Mouse (Mus musculus): ENCODE data around the gene Rpp40. TPM values are rescaled to one million over a fixed set of nuclear protein-coding genes. Genes with fewer than 3 reads are reported as not detected.

Rpp40 gene
- polyA plus RNA-seq, 1 experiment from 2014 or later: 6.8 TPM

GRCm38 (mm10) chr13:35905378-35905777, 781 bp downstream of the Rpp40 start:
- no peak overlapping the region for H3K27ac ChIP-seq (ENCODE audit: low read length)
- peak overlapping the region; percentile 59 for H3K4me3 ChIP-seq (ENCODE audit: low read depth, low read length)
- under 1% methylated on average over 13 of the region's 13 CpGs for WGBS
- H3K27me3 ChIP-seq (ENCODE audit: control insufficient read depth, insufficient read depth, low read depth, low read length): no peaks in the 10 kb centered on the region
- H3K4me2 ChIP-seq (ENCODE audit: low read length): peak overlapping the region; percentile 84
- H3K9me3 ChIP-seq (replicated peaks; ENCODE audit: control insufficient read depth, low read length, poor library complexity, severe bottlenecking): no peaks in the 10 kb centered on the region
- H3K9ac ChIP-seq (ENCODE audit: low read depth, low read length): peak overlapping the region; percentile 64
- H3K36me3 ChIP-seq (ENCODE audit: control insufficient read depth, insufficient read depth, low read length): no peaks in the 10 kb centered on the region
- peak; percentile 0; the same call in 1 of the 2 replicates for ATAC-seq
- no peaks in the 10 kb centered on the region for H3K4me1 ChIP-seq (ENCODE audit: control insufficient read depth, insufficient read depth, low read length)

GRCm38 (mm10) chr13:35892866-35893265, 13.3 kb downstream of the Rpp40 start:
- no peak for ATAC-seq
- no peak overlapping the region for H3K4me3 ChIP-seq (ENCODE audit: low read depth, low read length)
- no peaks in the 10 kb centered on the region for H3K27me3 ChIP-seq (ENCODE audit: control insufficient read depth, insufficient read depth, low read depth, low read length)
- no peak overlapping the region for H3K27ac ChIP-seq (ENCODE audit: low read length)
- H3K9me3 ChIP-seq (replicated peaks; ENCODE audit: control insufficient read depth, low read length, poor library complexity, severe bottlenecking): peaks cover 9% of the 10 kb centered on the region; the same call in 1 of the 2 replicates
- peaks cover 3% of the 10 kb centered on the region; the same call in 1 of the 2 replicates for H3K36me3 ChIP-seq (ENCODE audit: control insufficient read depth, insufficient read depth, low read length)
- H3K4me1 ChIP-seq (ENCODE audit: control insufficient read depth, insufficient read depth, low read length): no peaks in the 10 kb centered on the region
- no peak overlapping the region for H3K4me2 ChIP-seq (ENCODE audit: low read length)
- H3K9ac ChIP-seq (ENCODE audit: low read depth, low read length): no peak overlapping the region
- WGBS: 95% methylated on average over 3 of the region's 3 CpGs

- Histone ChIP-seq H3K9me3 (replicated peaks; ENCODE audit: control insufficient read depth, low read length, poor library complexity, severe bottlenecking) (peaks cover 5% of the 10 kb centered on the region; the same call in 1 of the 2 replicates), H3K27ac (ENCODE audit: low read length) (no peak overlapping the region), H3K4me3 (ENCODE audit: low read depth, low read length) (no peak overlapping the region), H3K9ac (ENCODE audit: low read depth, low read length) (no peak overlapping the region), H3K4me1 (ENCODE audit: control insufficient read depth, insufficient read depth, low read length) (no peaks in the 10 kb centered on the region), H3K27me3 (ENCODE audit: control insufficient read depth, insufficient read depth, low read depth, low read length) (no peaks in the 10 kb centered on the region), H3K36me3 (ENCODE audit: control insufficient read depth, insufficient read depth, low read length) (no peaks in the 10 kb centered on the region), H3K4me2 (ENCODE audit: low read length) (no peak overlapping the region)
- 38% methylated on average over 15 of the region's 15 CpGs for WGBS
- no peak for ATAC-seq
Observed at GRCm38 (mm10) chr13:35886121-35886725, 19.9 kb downstream of the Rpp40 start.

GRCm38 (mm10) chr13:35880555-35881046, 25.6 kb downstream of the Rpp40 start:
- no peaks in the 10 kb centered on the region for H3K27me3 ChIP-seq (ENCODE audit: control insufficient read depth, insufficient read depth, low read depth, low read length)
- no peaks in the 10 kb centered on the region for H3K4me1 ChIP-seq (ENCODE audit: control insufficient read depth, insufficient read depth, low read length)
- no peaks in the 10 kb centered on the region for H3K9me3 ChIP-seq (replicated peaks; ENCODE audit: control insufficient read depth, low read length, poor library complexity, severe bottlenecking)
- H3K36me3 ChIP-seq (ENCODE audit: control insufficient read depth, insufficient read depth, low read length): no peaks in the 10 kb centered on the region
- ATAC-seq: peak; percentile 64; the same call in 1 of the 2 replicates
- H3K9ac ChIP-seq (ENCODE audit: low read depth, low read length): no peak overlapping the region
- no peak overlapping the region for H3K27ac ChIP-seq (ENCODE audit: low read length)
- H3K4me3 ChIP-seq (ENCODE audit: low read depth, low read length): no peak overlapping the region
- WGBS: 63% methylated on average over 6 of the region's 6 CpGs
- H3K4me2 ChIP-seq (ENCODE audit: low read length): no peak overlapping the region

- Histone ChIP-seq H3K9ac (ENCODE audit: low read depth, low read length) (no peak overlapping the region), H3K4me1 (ENCODE audit: control insufficient read depth, insufficient read depth, low read length) (no peaks in the 10 kb centered on the region), H3K9me3 (replicated peaks; ENCODE audit: control insufficient read depth, low read length, poor library complexity, severe bottlenecking) (no peaks in the 10 kb centered on the region), H3K27ac (ENCODE audit: low read length) (no peak overlapping the region), H3K4me3 (ENCODE audit: low read depth, low read length) (no peak overlapping the region), H3K36me3 (ENCODE audit: control insufficient read depth, insufficient read depth, low read length) (no peaks in the 10 kb centered on the region), H3K27me3 (ENCODE audit: control insufficient read depth, insufficient read depth, low read depth, low read length) (no peaks in the 10 kb centered on the region), H3K4me2 (ENCODE audit: low read length) (no peak overlapping the region)
- WGBS: 80% methylated on average over 5 of the region's 5 CpGs
- ATAC-seq: no peak
Observed at GRCm38 (mm10) chr13:35879519-35879918, 26.6 kb downstream of the Rpp40 start.

GRCm38 (mm10) chr13:35879068-35879467, 27.1 kb downstream of the Rpp40 start:
- no peaks in the 10 kb centered on the region for H3K36me3 ChIP-seq (ENCODE audit: control insufficient read depth, insufficient read depth, low read length)
- no peak overlapping the region for H3K4me2 ChIP-seq (ENCODE audit: low read length)
- no peak overlapping the region for H3K9ac ChIP-seq (ENCODE audit: low read depth, low read length)
- no peaks in the 10 kb centered on the region for H3K9me3 ChIP-seq (replicated peaks; ENCODE audit: control insufficient read depth, low read length, poor library complexity, severe bottlenecking)
- H3K4me1 ChIP-seq (ENCODE audit: control insufficient read depth, insufficient read depth, low read length): no peaks in the 10 kb centered on the region
- 0 out of 2 replicates have a peak, but pooled peaks have one; percentile 39 for ATAC-seq
- H3K4me3 ChIP-seq (ENCODE audit: low read depth, low read length): no peak overlapping the region
- H3K27ac ChIP-seq (ENCODE audit: low read length): no peak overlapping the region
- H3K27me3 ChIP-seq (ENCODE audit: control insufficient read depth, insufficient read depth, low read depth, low read length): no peaks in the 10 kb centered on the region
- 45% methylated on average over 5 of the region's 5 CpGs for WGBS

GRCm38 (mm10) chr13:35878282-35878681, 27.9 kb downstream of the Rpp40 start:
- Histone ChIP-seq H3K9me3 (replicated peaks; ENCODE audit: control insufficient read depth, low read length, poor library complexity, severe bottlenecking) (no peaks in the 10 kb centered on the region), H3K27me3 (ENCODE audit: control insufficient read depth, insufficient read depth, low read depth, low read length) (no peaks in the 10 kb centered on the region), H3K9ac (ENCODE audit: low read depth, low read length) (no peak overlapping the region), H3K36me3 (ENCODE audit: control insufficient read depth, insufficient read depth, low read length) (no peaks in the 10 kb centered on the region), H3K4me1 (ENCODE audit: control insufficient read depth, insufficient read depth, low read length) (no peaks in the 10 kb centered on the region), H3K27ac (ENCODE audit: low read length) (no peak overlapping the region), H3K4me2 (ENCODE audit: low read length) (no peak overlapping the region), H3K4me3 (ENCODE audit: low read depth, low read length) (no peak overlapping the region)
- WGBS: 53% methylated on average over 1 of the region's 1 CpGs
- ATAC-seq: no peak

- no peak overlapping the region for H3K27ac ChIP-seq (ENCODE audit: low read length)
- no peaks in the 10 kb centered on the region for H3K36me3 ChIP-seq (ENCODE audit: control insufficient read depth, insufficient read depth, low read length)
- 90% methylated on average over 5 of the region's 5 CpGs for WGBS
- H3K9me3 ChIP-seq (replicated peaks; ENCODE audit: control insufficient read depth, low read length, poor library complexity, severe bottlenecking): no peaks in the 10 kb centered on the region
- no peaks in the 10 kb centered on the region for H3K4me1 ChIP-seq (ENCODE audit: control insufficient read depth, insufficient read depth, low read length)
- ATAC-seq: no peak
- H3K9ac ChIP-seq (ENCODE audit: low read depth, low read length): no peak overlapping the region
- H3K4me2 ChIP-seq (ENCODE audit: low read length): no peak overlapping the region
- no peaks in the 10 kb centered on the region for H3K27me3 ChIP-seq (ENCODE audit: control insufficient read depth, insufficient read depth, low read depth, low read length)
- H3K4me3 ChIP-seq (ENCODE audit: low read depth, low read length): no peak overlapping the region
Observed at GRCm38 (mm10) chr13:35875396-35875795, 30.8 kb downstream of the Rpp40 start.

GRCm38 (mm10) chr13:35871107-35871506, 35.1 kb downstream of the Rpp40 start:
- ATAC-seq: no peak
- no peaks in the 10 kb centered on the region for H3K9me3 ChIP-seq (replicated peaks; ENCODE audit: control insufficient read depth, low read length, poor library complexity, severe bottlenecking)
- H3K27me3 ChIP-seq (ENCODE audit: control insufficient read depth, insufficient read depth, low read depth, low read length): no peaks in the 10 kb centered on the region
- H3K27ac ChIP-seq (ENCODE audit: low read length): no peak overlapping the region
- H3K4me3 ChIP-seq (ENCODE audit: low read depth, low read length): no peak overlapping the region
- WGBS: 86% methylated on average over 3 of the region's 3 CpGs
- H3K4me1 ChIP-seq (ENCODE audit: control insufficient read depth, insufficient read depth, low read length): no peaks in the 10 kb centered on the region
- no peaks in the 10 kb centered on the region for H3K36me3 ChIP-seq (ENCODE audit: control insufficient read depth, insufficient read depth, low read length)
- no peak overlapping the region for H3K9ac ChIP-seq (ENCODE audit: low read depth, low read length)
- H3K4me2 ChIP-seq (ENCODE audit: low read length): no peak overlapping the region
